Mouse (Mus musculus) gastrocnemius, postnatal 14 days (tissue): ENCODE data around the gene Ptcra. TPM values are rescaled to one million over a fixed set of nuclear protein-coding genes. Genes with fewer than 3 reads are reported as not detected.

Experiments
- DNase-seq: peaks from one replicate; pipeline ENCODE4 v3.0.0; 2021; ENCODE audit warnings: mixed read lengths
- intact Hi-C: fragments of 180-260 bp; cut with DNase I; formaldehyde crosslinking; loops from one replicate; pipeline ENCODE4 v1.15.1; 2025; ENCODE audit warnings: low total_unique reads
- total RNA-seq, 2 experiments: library from RNA; stranded (reverse); gene quantifications; 2 replicates each; pipeline ENCODE4 v1.2.3; 2021

The Ptcra gene
- total RNA-seq, 2 experiments from 2014 or later, result not detected

GRCm38 (mm10) chr17:46728904-46729318 is 34.6 kb downstream of the Ptcra start, which contains the start of gene Gnmt:
TSS of gene Gnmt (minus strand) at chr17:46729168.
- intact Hi-C loops, result loop anchor here (5.0 kb wide), 1 partner anchor 202 kb away; no protein-coding TSS in a partner anchor
- DNase-seq, result no peak

- intact Hi-C loops, result loop anchor here (5.0 kb wide), 1 partner anchor 201 kb away; no protein-coding TSS in a partner anchor
- no peak for DNase-seq
Measured at GRCm38 (mm10) chr17:46728496-46728895, 35.0 kb downstream of the Ptcra start.

GRCm38 (mm10) chr17:46728021-46728420 is 35.5 kb downstream of the Ptcra start:
- no peak for DNase-seq
- intact Hi-C loops, result loop anchor here (5.0 kb wide), 1 partner anchor 201 kb away; no protein-coding TSS in a partner anchor

DNA sequence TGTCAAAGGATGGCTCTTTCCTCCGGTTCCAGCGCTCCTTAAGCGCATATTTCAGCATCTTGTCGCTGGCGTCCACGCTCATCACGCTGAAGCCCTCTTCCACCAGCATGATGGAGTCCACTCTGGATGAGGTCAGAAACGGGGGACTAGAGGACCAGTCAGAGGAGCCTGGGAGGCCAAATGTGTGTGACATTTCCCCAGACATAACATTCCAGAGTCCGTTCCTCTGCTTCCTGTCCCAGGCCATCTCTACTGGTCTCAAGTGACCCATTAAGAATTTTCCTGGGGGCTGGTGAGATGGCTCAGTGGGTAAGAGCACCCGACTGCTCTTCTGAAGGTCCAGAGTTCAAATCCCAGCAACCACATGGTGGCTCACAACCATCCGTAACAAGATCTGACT is 36.2 kb downstream of the Ptcra start:
- DNase-seq, result no peak
- intact Hi-C loops, result loop anchor here (5.0 kb wide), 1 partner anchor 200 kb away; no protein-coding TSS in a partner anchor

DNA sequence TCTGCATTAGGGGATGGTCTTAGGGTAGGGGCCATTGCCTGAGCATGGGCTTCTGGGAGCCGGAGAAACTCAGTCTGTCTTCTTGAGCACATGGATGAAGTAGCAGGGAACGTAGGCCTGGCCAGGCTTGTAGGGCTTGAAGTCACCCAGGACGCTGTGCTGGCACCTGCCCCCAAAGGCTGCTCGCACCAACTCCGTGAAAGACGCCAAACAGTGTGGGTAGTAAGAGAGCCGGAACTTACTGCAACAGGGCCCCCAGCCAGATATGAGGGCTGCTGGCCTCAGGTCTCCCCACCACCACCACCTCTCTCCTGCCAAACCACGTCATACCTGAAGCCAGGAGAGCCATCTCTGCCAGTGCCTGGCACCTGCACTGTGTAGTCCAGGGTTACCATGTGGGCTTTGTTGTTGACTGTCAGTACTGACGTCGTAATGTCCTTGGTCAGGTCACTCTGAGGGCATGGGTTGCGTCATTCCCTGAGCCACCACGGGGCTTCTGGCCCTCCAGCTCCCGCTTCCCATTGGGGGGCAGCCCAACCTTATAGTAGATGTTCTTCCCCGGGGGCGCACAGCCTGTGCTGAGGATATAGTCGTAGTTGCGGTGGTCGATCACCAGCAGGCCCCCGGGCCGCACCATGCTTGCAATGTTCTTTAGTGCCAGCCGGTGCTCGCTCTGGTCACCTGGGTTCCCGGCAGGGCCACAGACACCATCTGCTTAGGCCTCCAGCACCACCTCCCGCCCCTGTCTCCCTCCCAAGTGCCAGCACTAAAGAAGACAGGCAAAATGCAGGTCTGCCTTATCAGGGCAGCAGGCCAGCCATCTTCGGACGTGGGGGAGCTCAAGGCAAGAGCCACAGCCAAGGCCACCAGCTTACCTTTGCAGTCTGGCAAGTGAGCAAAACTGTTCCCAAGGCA is 37.5 kb downstream of the Ptcra start:
- intact Hi-C loops, result loop anchor here (5.0 kb wide), 1 partner anchor 199 kb away; no protein-coding TSS in a partner anchor
- no peak for DNase-seq

- DNase-seq, result peak; percentile 41
- intact Hi-C loops, result loop anchor here (5.0 kb wide), 1 partner anchor 198 kb away; no protein-coding TSS in a partner anchor
Measured at GRCm38 (mm10) chr17:46725273-46725672, 38.2 kb downstream of the Ptcra start.

GRCm38 (mm10) chr17:46724477-46725084 is 38.9 kb downstream of the Ptcra start:
- DNase-seq, result no peak
- intact Hi-C loops, result loop anchor here (5.0 kb wide), 1 partner anchor 197 kb away; no protein-coding TSS in a partner anchor

GRCm38 (mm10) chr17:46721077-46721476 is 42.4 kb downstream of the Ptcra start:
- intact Hi-C loops, result no loop called here

GRCm38 (mm10) chr17:46714756-46715481 is 48.6 kb downstream of the Ptcra start:
- intact Hi-C loops, result no loop called here
- DNase-seq, result no peak

More at GRCm38 (mm10) chr17:46721077-46721476, 42.4 kb downstream of the Ptcra start:
- no peak for DNase-seq

- no peak for DNase-seq
- intact Hi-C loops, result no loop called here
Measured at GRCm38 (mm10) chr17:46713849-46714248, 49.7 kb downstream of the Ptcra start.

DNA sequence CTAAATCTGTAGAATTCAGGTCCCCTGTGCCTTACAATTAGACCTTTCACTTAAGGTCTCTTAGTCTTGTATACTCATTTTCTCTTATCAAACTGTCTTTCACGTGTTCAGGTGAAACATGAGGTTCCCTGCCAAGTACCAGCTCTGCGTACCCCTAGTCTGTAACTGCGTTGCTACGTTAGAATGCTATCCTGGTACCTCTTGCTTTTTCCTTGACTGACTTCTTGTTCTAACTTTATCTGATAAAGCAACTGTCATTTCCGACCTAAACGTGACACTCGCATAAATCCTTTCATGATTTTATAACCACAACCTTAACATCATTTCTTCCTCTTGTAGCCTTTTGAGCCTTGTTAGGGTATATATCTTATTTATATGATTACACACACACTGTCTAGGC is 51.1 kb downstream of the Ptcra start:
- intact Hi-C loops, result no loop called here
- no peak for DNase-seq

- intact Hi-C loops, result no loop called here
- DNase-seq, result peak; percentile 66
Measured at GRCm38 (mm10) chr17:46711612-46712271, 51.8 kb downstream of the Ptcra start.

DNA sequence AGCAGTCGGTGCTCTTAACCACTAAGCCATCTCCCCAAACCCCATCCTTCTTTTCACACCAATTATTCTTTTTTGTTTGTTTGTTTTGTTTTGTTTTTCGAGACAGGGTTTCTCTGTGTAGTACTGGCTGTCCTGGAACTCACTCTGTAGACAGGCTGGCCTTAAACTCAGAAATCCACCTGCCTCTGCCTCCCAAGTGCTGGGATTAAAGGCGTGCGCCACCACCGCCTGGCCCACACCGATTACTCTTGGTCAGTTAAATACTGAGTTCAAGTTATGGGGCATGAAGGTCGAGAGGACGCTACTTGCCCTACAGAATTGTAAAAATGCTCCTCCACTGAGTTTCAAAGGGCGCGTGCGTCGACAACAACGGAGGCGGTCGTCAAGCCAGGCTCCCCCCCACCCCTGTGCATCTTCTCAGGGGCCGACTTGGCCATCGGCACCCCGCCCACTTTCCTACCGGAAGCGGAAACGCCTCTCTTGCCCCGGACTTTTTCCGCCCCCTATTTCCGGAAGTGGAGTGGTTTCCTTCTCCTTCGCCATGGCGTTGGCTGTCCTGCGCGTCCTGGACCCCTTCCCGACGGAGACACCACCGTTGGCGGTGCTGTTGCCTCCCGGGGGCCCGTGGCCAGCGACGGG is 52.4 kb downstream of the Ptcra start, which contains the start of gene Pex6:
Gene Pex6, plus strand, starts transcription at position 505 of the 639 bp plus-strand sequence.
- intact Hi-C loops, result no loop called here
- peak; percentile 96 for DNase-seq

DNA sequence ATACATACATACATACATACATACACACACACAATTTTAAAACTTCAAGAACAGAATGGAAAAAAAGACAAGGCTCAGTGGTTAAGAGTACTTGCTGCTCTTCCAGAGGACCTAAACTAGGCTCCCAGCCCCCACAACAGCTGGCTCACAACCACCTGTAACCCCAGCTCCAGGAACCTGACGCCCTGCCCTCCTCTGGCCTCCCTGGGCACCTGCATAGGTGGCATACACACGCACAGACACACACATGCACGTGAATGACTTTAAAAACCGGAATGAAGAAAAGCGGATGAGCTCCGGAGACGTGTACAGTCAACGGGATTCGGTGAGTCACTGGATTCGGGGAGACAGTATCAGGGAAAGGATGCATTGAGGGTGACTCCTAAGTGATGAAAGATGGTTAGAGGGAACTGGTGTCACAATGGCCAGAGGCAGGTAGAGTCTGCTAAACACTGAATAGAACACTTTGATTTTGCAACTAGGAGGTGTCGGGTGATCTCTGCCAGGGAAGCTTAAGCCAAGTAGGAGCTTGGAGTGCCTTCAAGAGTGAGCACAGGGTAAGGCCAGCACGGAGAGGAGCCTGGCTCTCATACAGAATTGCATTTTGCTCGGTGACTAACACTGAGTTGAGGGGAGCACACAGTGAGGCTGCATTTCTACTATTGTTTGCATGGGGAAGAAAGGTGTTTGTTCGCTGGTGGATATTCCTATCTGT is 57.0 kb downstream of the Ptcra start:
- DNase-seq, result no peak
- intact Hi-C loops, result no loop called here
